Mouse (Mus musculus): ENCODE data around the gene Utp14b. TPM values are rescaled to one million over a fixed set of nuclear protein-coding genes. Genes with fewer than 3 reads are reported as not detected.

Utp14b gene
- total and polyA plus RNA-seq, 2 experiments from 2014 or later, result 0.94 to 2.3 TPM

DNA sequence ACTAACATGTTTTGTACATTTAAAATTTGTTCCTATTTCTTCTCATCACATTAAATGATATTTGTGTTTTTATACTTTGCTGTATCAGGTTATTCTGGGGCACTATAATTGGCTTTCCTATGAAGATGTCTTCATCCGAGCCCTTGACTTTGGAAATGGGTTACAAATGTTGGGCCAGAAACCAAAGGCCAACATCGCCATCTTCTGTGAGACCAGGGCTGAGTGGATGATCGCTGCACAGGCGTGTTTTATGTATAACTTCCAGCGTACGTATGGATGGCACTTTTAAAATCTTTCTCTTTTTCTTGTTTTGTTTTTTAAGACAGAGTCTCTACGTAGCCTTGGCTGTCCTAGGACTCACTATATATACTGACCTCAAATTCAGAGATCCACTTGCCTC is 30.3 kb downstream of the Utp14b start:
- Histone ChIP-seq H3K4me2 (ENCODE audit: low read depth, low read length) (no peak overlapping the region), H3K9ac (replicated peaks; ENCODE audit: low read depth, low read length) (no peak overlapping the region), H3K27me3 (ENCODE audit: control insufficient read depth, insufficient read depth, low read length) (no peaks in the 10 kb centered on the region), H3K36me3 (replicated peaks; ENCODE audit: control insufficient read depth, insufficient read depth, low read length) (peaks cover 33% of the 10 kb centered on the region), H3K4me3 (ENCODE audit: low read depth, low read length) (no peak overlapping the region), H3K9me3 (replicated peaks; ENCODE audit: control insufficient read depth, low read length) (no peaks in the 10 kb centered on the region), H3K4me1 (ENCODE audit: control insufficient read depth, insufficient read depth) (no peaks in the 10 kb centered on the region), H3K27ac (ENCODE audit: low read depth) (no peak overlapping the region)
- TF ChIP-seq CTCF (IDR thresholded peaks at IDR 0.05; ENCODE audit: low read depth) (0 out of 2 replicates have a peak, but pooled peaks have one; percentile 16), EP300 (IDR thresholded peaks at IDR 0.05; ENCODE audit: low read depth) (no peak)
- no peak for DNase-seq (ENCODE audit: low spot score)
- 84% methylated on average over 7 of the region's 7 CpGs for WGBS
- ATAC-seq (ENCODE audit: insufficient read depth, low read depth), result no peak

DNA sequence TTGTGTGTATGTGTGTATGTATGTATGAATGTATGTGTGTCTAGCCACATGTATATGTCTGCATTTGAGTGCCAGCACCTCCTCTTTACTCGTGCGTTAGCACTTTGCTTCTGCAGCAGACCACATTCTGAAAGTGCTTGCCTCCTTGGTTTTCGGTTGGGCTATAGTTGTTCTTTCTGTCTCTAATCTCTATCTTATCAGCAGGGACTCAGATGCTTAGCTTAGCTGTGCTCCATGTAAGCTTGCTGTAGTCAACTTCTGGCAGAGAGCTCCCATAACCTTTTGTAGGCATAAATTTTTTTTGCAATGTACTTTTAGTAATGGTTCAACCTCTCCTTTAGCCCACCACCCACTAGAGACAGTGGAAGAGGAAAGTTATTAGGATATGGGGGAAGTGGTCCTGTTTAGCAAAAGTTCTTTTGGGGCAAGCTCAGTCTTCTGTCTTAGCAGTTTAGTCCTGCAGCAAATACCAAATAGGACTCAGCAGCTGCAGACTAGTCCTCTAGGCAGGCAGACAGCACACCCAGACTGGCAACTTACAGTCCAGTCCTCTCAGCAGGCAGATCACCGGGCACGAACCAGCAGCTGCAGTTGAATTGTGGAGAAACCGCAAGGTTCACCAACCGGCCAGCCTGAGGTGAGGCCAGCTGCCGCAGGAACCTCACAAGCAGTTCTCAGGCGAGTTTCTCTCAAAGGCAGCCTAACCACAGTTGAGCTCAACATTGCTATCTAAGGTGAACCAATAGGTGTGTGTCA is 36.8 kb downstream of the Utp14b start:
- H3K27me3 ChIP-seq (ENCODE audit: control insufficient read depth, insufficient read depth, low read length), result no peaks in the 10 kb centered on the region
- WGBS, result 78% methylated on average over 9 of the region's 9 CpGs
- no peak overlapping the region for H3K9ac ChIP-seq (replicated peaks; ENCODE audit: low read depth, low read length)
- TF ChIP-seq EP300 (IDR thresholded peaks at IDR 0.05; ENCODE audit: low read depth) (no peak), CTCF (IDR thresholded peaks at IDR 0.05; ENCODE audit: low read depth) (no peak)
- H3K4me3 ChIP-seq (ENCODE audit: low read depth, low read length), result no peak overlapping the region
- no peaks in the 10 kb centered on the region for H3K9me3 ChIP-seq (replicated peaks; ENCODE audit: control insufficient read depth, low read length)
- no peak overlapping the region for H3K27ac ChIP-seq (ENCODE audit: low read depth)
- ATAC-seq (ENCODE audit: insufficient read depth, low read depth) (no peak), DNase-seq (ENCODE audit: low spot score) (no peak)
- no peak overlapping the region for H3K4me2 ChIP-seq (ENCODE audit: low read depth, low read length)
- peaks cover 73% of the 10 kb centered on the region for H3K36me3 ChIP-seq (replicated peaks; ENCODE audit: control insufficient read depth, insufficient read depth, low read length)
- 0 out of 2 replicates have a peak, but pooled peaks cover 5% of the 10 kb centered on the region for H3K4me1 ChIP-seq (ENCODE audit: control insufficient read depth, insufficient read depth)

DNA sequence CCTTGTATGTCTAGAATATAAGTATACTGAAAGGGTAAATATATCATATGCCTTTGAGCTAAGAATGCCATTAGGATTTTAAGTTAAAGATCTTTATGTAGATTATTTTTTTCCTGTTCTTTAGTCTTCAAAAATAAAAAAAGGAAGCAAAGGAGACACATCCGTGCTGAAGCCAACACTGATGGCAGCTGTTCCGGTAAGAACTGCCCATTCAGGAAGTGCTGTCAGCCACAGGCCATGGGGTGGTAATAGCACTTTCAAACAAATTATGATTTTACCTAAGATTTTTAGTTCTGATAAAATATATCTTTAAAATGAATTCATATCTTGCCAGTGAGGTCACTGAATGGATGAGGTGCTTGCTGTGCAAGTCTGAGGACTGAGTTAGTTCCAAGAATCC is 38.5 kb downstream of the Utp14b start:
- H3K27me3 ChIP-seq (ENCODE audit: control insufficient read depth, insufficient read depth, low read length), result no peaks in the 10 kb centered on the region
- no peak overlapping the region for H3K9ac ChIP-seq (replicated peaks; ENCODE audit: low read depth, low read length)
- H3K36me3 ChIP-seq (replicated peaks; ENCODE audit: control insufficient read depth, insufficient read depth, low read length), result peaks cover 73% of the 10 kb centered on the region
- no peak overlapping the region for H3K4me2 ChIP-seq (ENCODE audit: low read depth, low read length)
- WGBS, result 72% methylated on average over 2 of the region's 2 CpGs
- 0 out of 2 replicates have a peak, but pooled peaks cover 5% of the 10 kb centered on the region for H3K4me1 ChIP-seq (ENCODE audit: control insufficient read depth, insufficient read depth)
- no peak overlapping the region for H3K27ac ChIP-seq (ENCODE audit: low read depth)
- no peak for TF ChIP-seq EP300 (IDR thresholded peaks at IDR 0.05; ENCODE audit: low read depth)
- TF ChIP-seq CTCF (IDR thresholded peaks at IDR 0.05; ENCODE audit: low read depth), result no peak
- no peaks in the 10 kb centered on the region for H3K9me3 ChIP-seq (replicated peaks; ENCODE audit: control insufficient read depth, low read length)
- DNase-seq (ENCODE audit: low spot score) (no peak), ATAC-seq (ENCODE audit: insufficient read depth, low read depth) (no peak)
- no peak overlapping the region for H3K4me3 ChIP-seq (ENCODE audit: low read depth, low read length)

DNA sequence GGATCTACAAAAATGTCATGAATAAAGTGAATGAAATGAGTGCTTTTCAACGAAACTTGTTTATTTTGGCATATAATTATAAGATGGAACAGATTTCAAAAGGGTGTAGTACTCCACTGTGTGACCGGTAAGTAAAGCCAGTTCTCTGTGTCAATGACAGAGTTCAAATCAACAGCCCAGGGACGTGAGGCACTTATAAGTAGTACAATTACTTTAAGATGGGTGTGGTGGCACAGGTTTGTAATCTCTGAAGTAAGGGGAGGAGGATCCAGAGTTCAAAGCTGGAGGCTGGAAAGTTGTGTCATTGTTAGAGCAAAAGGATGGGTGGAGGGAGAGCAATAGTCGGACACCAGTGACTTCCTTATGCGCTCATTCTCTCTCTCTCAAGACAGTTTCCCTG is 39.1 kb downstream of the Utp14b start:
- TF ChIP-seq CTCF (IDR thresholded peaks at IDR 0.05; ENCODE audit: low read depth) (no peak), EP300 (IDR thresholded peaks at IDR 0.05; ENCODE audit: low read depth) (no peak)
- H3K9ac ChIP-seq (replicated peaks; ENCODE audit: low read depth, low read length), result no peak overlapping the region
- WGBS, result 86% methylated on average over 5 of the region's 5 CpGs
- no peak overlapping the region for H3K4me3 ChIP-seq (ENCODE audit: low read depth, low read length)
- H3K27ac ChIP-seq (ENCODE audit: low read depth), result no peak overlapping the region
- ATAC-seq (ENCODE audit: insufficient read depth, low read depth), result no peak
- DNase-seq (ENCODE audit: low spot score), result no peak
- H3K27me3 ChIP-seq (ENCODE audit: control insufficient read depth, insufficient read depth, low read length), result no peaks in the 10 kb centered on the region
- H3K4me1 ChIP-seq (ENCODE audit: control insufficient read depth, insufficient read depth), result 0 out of 2 replicates have a peak, but pooled peaks cover 5% of the 10 kb centered on the region
- H3K36me3 ChIP-seq (replicated peaks; ENCODE audit: control insufficient read depth, insufficient read depth, low read length), result peaks cover 74% of the 10 kb centered on the region
- no peak overlapping the region for H3K4me2 ChIP-seq (ENCODE audit: low read depth, low read length)
- H3K9me3 ChIP-seq (replicated peaks; ENCODE audit: control insufficient read depth, low read length), result no peaks in the 10 kb centered on the region

DNA sequence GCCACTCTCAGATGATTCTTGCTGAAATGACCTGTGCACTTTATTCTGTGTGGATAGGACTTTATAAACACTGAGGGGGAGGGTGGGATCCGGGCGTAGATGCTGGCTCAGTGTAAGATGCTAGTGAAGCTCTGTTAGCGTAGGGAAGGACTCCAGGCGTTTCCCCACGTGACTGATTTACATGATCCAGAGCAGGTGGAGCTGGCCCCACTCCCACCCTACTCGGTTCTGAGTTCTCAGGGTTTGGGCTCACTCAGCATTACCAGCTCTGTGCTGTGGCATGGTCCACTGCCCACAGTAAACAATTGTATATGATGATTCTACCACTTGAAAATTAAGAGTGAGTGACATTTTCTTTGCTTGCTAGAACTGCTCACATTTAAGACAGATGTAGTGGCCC is 40.3 kb downstream of the Utp14b start:
- 71% methylated on average over 6 of the region's 6 CpGs for WGBS
- TF ChIP-seq EP300 (IDR thresholded peaks at IDR 0.05; ENCODE audit: low read depth), result no peak
- TF ChIP-seq CTCF (IDR thresholded peaks at IDR 0.05; ENCODE audit: low read depth), result no peak
- Histone ChIP-seq H3K9ac (replicated peaks; ENCODE audit: low read depth, low read length) (no peak overlapping the region), H3K4me2 (ENCODE audit: low read depth, low read length) (no peak overlapping the region), H3K4me1 (ENCODE audit: control insufficient read depth, insufficient read depth) (0 out of 2 replicates have a peak, but pooled peaks cover 5% of the 10 kb centered on the region), H3K9me3 (replicated peaks; ENCODE audit: control insufficient read depth, low read length) (no peaks in the 10 kb centered on the region), H3K27ac (ENCODE audit: low read depth) (no peak overlapping the region), H3K4me3 (ENCODE audit: low read depth, low read length) (no peak overlapping the region), H3K27me3 (ENCODE audit: control insufficient read depth, insufficient read depth, low read length) (no peaks in the 10 kb centered on the region), H3K36me3 (replicated peaks; ENCODE audit: control insufficient read depth, insufficient read depth, low read length) (peaks cover 76% of the 10 kb centered on the region)
- DNase-seq (ENCODE audit: low spot score) (no peak), ATAC-seq (ENCODE audit: insufficient read depth, low read depth) (no peak)

DNA sequence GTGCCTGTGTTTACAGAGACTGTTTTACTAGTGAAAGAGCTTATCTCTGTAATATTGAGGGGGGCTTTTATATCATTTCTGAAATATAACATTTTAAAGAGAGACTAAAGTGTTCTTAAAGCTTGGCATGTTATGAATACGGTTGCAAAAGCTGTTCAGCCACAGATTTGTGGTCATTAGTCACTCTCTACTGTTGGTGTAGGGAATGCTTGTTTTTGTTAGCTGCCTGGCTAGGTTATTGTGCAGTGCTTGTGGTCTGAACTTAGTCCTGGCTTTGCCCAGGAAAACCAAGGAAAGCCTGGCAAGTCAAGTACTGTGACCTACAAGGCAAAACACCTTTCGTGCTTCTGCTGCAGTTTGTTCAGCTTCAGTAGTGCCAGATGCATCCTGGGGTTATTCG is 43.9 kb downstream of the Utp14b start:
- Histone ChIP-seq H3K36me3 (replicated peaks; ENCODE audit: control insufficient read depth, insufficient read depth, low read length) (peaks cover 78% of the 10 kb centered on the region), H3K9me3 (replicated peaks; ENCODE audit: control insufficient read depth, low read length) (no peaks in the 10 kb centered on the region), H3K9ac (replicated peaks; ENCODE audit: low read depth, low read length) (no peak overlapping the region), H3K4me1 (ENCODE audit: control insufficient read depth, insufficient read depth) (no peaks in the 10 kb centered on the region), H3K4me3 (ENCODE audit: low read depth, low read length) (no peak overlapping the region), H3K27ac (ENCODE audit: low read depth) (no peak overlapping the region), H3K4me2 (ENCODE audit: low read depth, low read length) (no peak overlapping the region), H3K27me3 (ENCODE audit: control insufficient read depth, insufficient read depth, low read length) (no peaks in the 10 kb centered on the region)
- ATAC-seq (ENCODE audit: insufficient read depth, low read depth) (no peak), DNase-seq (ENCODE audit: low spot score) (no peak)
- WGBS, result 88% methylated on average over 3 of the region's 3 CpGs
- TF ChIP-seq EP300 (IDR thresholded peaks at IDR 0.05; ENCODE audit: low read depth) (no peak), CTCF (IDR thresholded peaks at IDR 0.05; ENCODE audit: low read depth) (no peak)
